Mouse (Mus musculus): ENCODE results near the gene Fam53b. TPM values are rescaled to one million over a fixed set of nuclear protein-coding genes. Genes with fewer than 3 reads are reported as not detected.

Fam53b gene
- total RNA-seq, 2 experiments from 2014 or later: 17.1 to 17.2 TPM

DNA sequence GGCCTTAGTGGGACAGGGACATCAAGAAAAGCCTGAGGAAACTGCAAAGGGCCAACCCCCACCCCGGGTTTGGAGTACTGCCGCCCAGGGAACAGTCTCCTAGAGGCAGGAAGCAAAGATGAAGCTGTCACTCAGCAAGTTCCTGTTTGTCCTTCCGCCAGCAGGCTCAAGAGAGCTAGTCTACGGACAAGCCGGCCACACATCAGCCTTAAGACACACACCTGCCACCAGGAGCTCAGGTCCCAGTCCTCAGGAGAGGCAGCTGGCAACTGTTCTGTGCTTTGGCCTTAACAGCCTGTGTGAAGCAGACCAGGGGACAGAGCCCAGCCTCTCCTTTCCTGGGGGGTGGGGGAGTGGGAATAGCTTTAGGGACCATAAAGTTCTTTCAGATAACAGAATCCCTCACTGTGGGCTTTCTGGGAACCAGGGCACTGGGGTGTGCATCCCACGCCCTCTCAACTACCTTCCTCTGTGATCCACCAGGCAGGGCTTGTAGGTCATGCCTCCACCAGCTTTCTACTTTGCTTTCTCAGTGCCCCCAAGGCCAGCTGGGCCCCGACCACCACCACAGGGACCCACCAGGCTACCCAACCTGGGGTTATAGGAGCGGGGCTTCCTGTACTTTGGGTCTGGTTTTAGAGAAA is 100.1 kb downstream of the Fam53b start:
- DNase-seq (ENCODE audit: low spot score in 2 of 2): peak in 1 of 2 experiments; percentile 41

GRCm38 (mm10) chr7:132712956-132713355 is 100.7 kb downstream of the Fam53b start:
- no peak for DNase-seq (ENCODE audit: low spot score in 2 of 2)

GRCm38 (mm10) chr7:132712044-132712708 is 101.5 kb downstream of the Fam53b start:
- no peak for DNase-seq (ENCODE audit: low spot score in 2 of 2)

DNA sequence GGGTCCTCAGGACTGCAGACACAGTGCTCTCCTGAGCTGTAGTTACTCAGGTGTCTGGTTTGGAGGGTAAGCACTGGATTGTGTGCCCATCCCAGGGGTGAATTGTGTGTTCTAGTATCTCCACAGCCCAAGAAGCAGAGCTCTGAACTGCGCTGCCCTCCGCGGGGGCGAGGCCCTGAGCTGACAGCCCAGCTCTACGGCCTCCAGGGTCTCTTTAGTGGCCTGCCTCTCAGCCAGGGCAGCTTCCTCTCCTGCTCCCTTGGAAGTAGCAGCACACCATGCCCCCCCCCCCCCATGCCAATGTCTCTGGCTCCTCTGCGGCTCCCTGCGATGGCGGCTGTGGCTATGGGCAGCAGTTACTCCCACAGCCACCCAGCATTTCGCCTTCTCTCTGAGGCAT is 102.1 kb downstream of the Fam53b start:
- no peak for DNase-seq (ENCODE audit: low spot score in 2 of 2)

DNA sequence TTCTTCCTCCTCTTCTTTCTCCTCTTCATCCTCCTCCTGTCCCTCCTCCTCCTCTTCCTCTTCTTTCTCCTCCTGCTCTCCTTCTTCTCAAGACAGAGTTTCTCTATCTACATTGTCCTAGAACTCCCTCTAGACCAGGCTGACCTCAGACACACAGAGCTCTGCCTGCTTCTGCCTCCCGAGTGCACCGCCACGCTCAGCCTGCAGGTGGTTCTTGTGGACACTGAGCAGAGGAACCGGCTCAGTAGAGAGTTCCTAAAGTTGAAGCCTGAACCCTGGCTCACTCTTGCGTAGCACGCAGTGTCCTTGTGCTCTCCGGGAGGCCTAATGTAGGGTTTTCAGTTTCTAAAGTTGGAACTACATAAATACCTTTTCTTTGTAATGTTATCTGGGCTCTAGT is 108.6 kb downstream of the Fam53b start:
- DNase-seq (ENCODE audit: low spot score in 2 of 2): no peak

GRCm38 (mm10) chr7:132704310-132704875 is 109.3 kb downstream of the Fam53b start:
- no peak for DNase-seq (ENCODE audit: low spot score in 2 of 2)

DNA sequence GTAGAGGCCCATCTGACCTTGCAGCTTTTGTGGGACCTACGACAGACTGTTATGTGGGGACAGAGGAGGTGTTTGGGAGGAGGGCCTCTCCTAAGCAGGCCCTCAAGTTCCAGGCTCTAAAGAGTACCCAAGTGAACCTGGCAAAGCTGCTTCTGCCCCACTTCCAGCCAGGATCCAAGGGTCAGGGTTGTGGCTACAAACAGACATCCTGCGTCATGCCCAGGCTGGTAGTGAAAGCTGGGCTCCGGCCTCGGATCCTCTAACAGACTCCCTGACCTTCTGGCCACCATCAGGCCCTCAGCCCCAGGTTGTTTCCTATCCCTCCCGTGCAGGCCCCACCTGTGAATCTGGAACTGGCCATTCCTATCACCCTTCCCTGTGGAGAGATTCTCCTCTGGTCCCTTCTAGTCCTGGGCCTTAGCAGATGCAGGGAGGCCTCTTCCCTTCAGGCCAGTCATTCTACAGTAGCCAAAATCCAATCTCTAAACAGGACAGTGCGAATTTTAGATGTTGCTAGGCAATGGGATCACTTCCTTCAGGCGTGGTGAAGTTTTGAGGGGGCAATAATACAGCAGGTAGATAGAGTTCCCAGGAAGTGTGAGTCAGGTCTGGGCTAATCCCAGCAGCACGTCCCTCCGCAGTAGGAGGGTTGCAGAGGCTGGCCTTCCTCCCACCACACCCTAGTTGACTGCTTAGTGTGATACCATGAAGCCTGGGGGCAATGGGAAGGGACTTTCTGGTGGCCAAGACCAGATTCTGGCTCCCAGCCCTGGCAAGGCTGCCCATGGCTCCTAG is 110.0 kb downstream of the Fam53b start:
- DNase-seq (ENCODE audit: low spot score in 2 of 2): no peak

DNA sequence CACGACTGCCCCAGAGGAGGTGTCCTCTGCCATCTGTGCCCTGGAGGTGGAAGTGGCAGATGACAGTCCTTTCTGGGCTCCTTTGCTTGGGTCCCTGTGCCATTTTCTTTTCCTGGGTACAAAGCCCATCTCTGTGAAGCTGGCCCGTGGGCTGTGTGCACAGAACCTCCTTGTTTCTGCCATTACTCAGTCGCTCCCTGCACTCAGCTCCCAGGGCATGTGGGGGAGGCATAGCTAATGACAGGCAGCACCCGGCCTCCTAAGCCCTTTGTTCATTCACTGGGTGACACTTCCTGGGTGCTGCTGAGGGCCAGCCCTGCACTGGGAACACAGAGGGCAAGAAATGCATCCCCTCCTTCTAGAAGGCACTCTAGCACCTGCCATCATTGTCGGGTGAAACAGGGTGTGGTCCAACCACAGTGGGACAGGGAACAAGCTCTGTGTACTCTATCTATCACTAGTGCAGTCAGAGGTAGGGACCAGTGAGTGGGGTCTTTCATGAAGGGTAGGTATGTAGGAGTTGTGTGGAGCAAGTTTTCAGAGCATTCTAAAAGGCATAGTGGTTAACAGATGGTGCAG is 111.1 kb downstream of the Fam53b start:
- no peak for DNase-seq (ENCODE audit: low spot score in 2 of 2)

GRCm38 (mm10) chr7:132702024-132702423 is 111.7 kb downstream of the Fam53b start:
- DNase-seq (ENCODE audit: low spot score in 2 of 2): no peak

- no peak for DNase-seq (ENCODE audit: low spot score in 2 of 2)
These were observed 112.3 kb downstream of the Fam53b start for GRCm38 (mm10) chr7:132701412-132701811.

- no peak for DNase-seq (ENCODE audit: low spot score in 2 of 2)
These were observed 113.6 kb downstream of the Fam53b start for GRCm38 (mm10) chr7:132700107-132700506.

DNA sequence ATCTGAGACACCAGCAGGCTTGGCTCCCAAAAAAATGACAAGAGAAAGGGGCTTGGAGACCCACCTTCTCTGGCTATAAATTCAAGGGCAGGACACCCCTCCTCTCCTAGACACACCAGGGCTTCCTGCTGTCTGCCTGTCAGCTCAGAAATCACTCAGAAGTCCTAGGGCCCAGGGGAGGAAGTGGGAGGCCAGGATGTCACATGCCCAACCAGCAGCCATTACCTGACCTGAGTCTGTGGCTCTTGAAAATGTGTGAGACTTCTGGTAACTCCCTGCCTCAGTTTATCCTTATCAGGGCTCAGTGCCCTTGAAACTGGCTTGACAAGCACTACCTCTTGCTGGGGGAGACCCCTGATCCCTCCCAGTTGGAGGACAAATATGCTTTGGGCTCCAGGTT is 114.0 kb downstream of the Fam53b start:
- DNase-seq (ENCODE audit: low spot score in 2 of 2): no peak

DNA sequence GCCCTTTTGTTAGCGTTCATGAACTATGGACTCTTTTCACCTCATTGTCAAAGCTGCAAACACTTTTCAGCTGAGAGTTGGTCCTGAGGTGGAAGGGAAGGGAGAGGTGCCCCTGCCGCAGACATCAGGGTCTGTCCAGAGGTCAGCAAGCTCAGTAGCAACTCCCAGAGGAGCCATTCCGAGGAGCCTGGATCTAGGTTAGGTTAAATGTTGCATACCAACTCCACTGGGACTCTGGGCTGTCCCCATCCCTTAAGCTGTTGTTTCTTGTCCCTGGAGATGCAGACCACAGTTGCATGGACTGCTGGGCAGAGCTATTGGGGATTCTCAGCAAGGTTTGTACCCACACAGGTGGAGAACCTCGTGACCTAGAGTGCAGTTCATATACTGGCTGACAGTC is 114.5 kb downstream of the Fam53b start:
- DNase-seq (ENCODE audit: low spot score in 2 of 2): no peak

DNA sequence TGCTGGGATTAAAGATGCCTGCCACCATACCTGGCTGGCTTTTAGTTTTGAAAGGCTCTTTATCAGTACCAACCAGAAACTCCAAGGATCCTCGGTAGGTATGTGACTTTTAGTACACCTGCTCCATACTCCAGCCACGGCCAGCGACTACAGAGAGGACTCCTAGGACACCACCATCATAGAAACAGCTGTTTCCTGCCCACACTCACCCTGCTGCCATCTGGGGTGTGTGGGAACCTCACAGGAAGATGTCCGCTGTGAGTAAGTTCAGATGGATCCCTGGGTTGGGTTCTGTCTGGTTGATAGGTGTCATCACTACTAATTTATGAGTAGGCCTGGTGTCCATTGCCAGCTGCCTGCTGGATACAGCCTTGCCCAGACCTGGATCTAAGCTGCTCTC is 114.9 kb downstream of the Fam53b start:
- no peak for DNase-seq (ENCODE audit: low spot score in 2 of 2)

DNA sequence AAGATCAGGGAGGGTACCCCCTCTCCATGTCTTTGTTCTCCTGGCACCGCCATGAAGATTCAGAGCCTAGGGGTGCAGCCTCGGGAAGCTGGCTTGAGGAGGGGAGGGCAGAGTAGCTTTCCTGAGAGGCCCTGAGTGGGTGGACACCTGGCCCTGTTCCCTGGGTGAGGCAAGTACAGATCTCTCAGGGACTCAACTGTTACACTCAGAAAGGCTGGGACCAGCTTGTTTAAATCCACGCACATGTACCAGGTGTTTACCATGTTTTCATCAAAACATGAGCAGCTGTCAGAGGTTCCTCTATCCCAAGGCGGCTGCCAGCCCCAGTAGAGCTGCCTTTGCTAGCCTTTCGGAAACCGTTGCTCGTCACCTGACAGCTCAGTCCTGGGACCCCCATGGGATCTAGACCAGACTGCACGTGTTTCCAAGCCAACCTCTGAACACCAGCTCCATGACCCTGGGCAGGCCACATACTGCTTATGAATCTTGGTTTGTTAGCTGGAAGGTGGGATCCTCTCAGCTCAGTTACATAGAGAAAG is 116.4 kb downstream of the Fam53b start:
- no peak for DNase-seq (ENCODE audit: low spot score in 2 of 2)

DNA sequence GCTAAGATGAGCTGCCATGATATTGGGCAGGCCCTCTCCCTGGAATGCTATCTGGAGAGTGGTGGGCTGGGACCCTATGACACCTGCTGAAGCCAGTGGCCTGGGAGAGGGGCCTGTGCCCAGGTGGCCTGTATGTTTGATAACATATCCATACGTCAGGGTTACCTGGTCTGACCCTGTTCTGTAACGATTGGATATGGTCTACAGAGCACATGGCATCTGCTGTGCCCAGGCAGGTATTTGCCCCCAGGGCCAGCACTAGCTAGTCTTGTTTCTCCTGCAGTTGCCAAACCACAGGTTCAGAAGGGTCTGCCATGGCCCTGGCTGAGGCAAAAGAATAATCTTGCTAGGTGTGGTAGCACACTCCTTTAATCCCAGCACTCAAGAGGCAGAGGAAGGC is 120.1 kb downstream of the Fam53b start:
- no peak for DNase-seq (ENCODE audit: low spot score in 2 of 2)

- DNase-seq (ENCODE audit: low spot score in 2 of 2): peak; percentile 72 to 80
These were observed 121.0 kb downstream of the Fam53b start for GRCm38 (mm10) chr7:132692719-132693118.

DNA sequence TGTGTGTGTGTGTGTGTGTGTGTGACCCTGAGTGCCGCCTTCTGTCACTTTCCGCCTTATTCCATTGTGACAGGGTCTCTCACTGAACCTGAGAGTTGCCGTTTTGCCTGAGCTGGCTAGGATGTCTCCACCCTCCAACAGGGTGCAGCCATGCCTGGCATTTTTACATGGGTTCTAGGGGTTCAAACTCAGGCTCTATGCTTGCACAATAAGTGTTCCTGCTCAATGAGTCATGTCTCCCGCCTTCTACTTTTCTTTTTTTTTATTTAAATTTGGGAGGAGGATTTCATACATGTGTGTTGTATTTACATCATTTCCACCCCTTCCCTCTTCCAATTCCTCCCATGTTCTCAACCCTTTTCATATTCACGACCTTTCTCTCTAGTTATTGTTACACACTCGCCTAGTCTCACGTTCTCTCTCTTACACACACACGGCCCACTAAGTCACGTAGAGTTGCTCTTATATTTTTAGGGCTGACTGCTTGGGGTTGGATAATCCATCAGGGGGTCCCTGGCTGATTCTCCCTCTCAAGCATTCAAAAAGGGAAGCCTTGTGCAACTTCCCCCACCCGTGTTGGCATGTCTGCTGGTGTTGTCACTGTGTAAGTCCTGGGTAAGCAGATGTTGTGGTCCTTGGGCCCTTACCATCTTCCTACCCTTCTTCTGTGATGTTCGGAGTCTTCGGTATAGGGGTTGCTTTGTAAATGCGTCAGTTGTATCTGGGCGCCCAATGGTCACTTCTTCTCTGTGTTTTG is 122.8 kb downstream of the Fam53b start:
- no peak for DNase-seq (ENCODE audit: low spot score in 2 of 2)

- DNase-seq (ENCODE audit: low spot score in 2 of 2): no peak
These were observed 124.0 kb downstream of the Fam53b start for GRCm38 (mm10) chr7:132689722-132690121.

DNA sequence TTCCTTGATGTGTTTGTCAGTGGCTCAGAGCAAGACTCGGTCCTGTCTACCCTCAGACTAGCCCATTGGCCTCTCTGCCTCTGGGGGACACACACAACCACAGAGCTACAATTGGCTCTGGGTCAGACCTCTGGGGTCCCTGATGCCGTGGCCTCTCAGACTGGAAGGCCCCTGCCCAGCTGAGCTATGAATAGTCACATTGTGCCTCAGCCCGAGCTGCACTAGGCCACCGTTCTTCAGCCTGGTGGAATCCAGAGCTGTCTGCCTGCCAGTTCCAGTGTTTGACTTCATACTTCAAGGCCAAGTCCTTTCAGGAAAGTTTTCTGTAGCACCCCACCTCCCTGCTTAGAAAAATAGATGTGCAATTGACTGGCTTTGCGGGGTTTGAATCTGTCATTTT is 125.0 kb downstream of the Fam53b start:
- no peak for DNase-seq (ENCODE audit: low spot score in 2 of 2)

DNA sequence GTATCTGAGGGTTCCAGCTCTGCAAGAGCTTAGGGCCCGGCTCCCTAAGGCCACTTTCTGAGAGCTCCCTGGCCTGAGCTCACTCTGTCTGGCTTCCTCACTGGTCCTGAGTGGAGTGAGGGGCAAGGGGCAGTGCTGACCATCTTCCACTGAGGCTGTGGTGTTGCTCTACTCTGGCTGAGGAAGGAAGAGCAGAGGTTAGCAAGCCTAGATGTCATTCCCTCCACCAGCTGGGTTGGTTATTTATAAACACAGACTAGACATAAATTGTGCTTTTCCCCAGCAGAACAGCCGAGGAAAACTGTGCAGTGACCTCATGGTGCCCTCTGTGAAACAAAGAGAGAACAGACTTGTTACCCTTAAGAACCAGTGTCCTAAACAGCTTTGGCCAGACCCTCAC is 125.8 kb downstream of the Fam53b start:
- DNase-seq (ENCODE audit: low spot score in 2 of 2): no peak

Data from layer of hippocampus, postnatal 10 days (tissue).